Mouse (Mus musculus) forebrain, embryonic 10.5 days (tissue): ENCODE results near the gene Fbxw8. TPM values are rescaled to one million over a fixed set of nuclear protein-coding genes. Genes with fewer than 3 reads are reported as not detected.

ENCODE experiments used
- DNase-seq: peaks from one replicate; pipeline ENCODE4 v3.0.0-alpha.2; 2017; ENCODE audit warnings: low spot score; ENCODE audit errors: extremely low spot score
- H3K27ac ChIP-seq: fragments of 300-500 bp; sonication (generic); 2 replicates; pipeline ENCODE4 v1.5.1; 2016; ENCODE audit warnings: mild to moderate bottlenecking
- H3K27me3 ChIP-seq: fragments of 300-500 bp; sonication (generic); 2 replicates; pipeline ENCODE4 v1.6.1; 2016; ENCODE audit warnings: mild to moderate bottlenecking; ENCODE audit not compliant: poor library complexity, severe bottlenecking
- H3K36me3 ChIP-seq: fragments of 300-500 bp; sonication (generic); replicated peaks from 2 replicates; pipeline ENCODE4 v1.6.1; 2016; ENCODE audit warnings: mild to moderate bottlenecking, moderate library complexity
- H3K4me1 ChIP-seq: fragments of 300-500 bp; sonication (generic); 2 replicates; pipeline ENCODE4 v1.6.1; 2016
- H3K4me3 ChIP-seq: fragments of 300-500 bp; sonication (generic); 2 replicates; pipeline ENCODE4 v1.5.1; 2016; ENCODE audit warnings: mild to moderate bottlenecking, moderate library complexity
- H3K9me3 ChIP-seq: fragments of 300-500 bp; sonication (generic); 2 replicates; pipeline ENCODE4 v1.6.1; 2016; ENCODE audit warnings: mild to moderate bottlenecking, moderate library complexity
- WGBS: fragments of 180-500 bp; shearing (Covaris S2); methylation state at CpG from one replicate; pipeline ENCODE4 v1.1.7; 2016; 5-methylcytosine and 5-hydroxymethylcytosine counted together
- polyA plus RNA-seq: library from polyadenylated mRNA; unstranded; fragments of >200 nt; fragmentation: Nextera tagmentation; extraction: Ambion mirVana; gene quantifications from 2 replicates; pipeline ENCODE4 v1.2.1, GENCODE M21; 2016

Gene Fbxw8
- polyA plus RNA-seq, 1 experiment from 2014 or later: 33.8 TPM

GRCm38 (mm10) chr5:118095849-118096248, 59.4 kb downstream of the Fbxw8 start:
- Histone ChIP-seq H3K9me3 (no peaks in the 10 kb centered on the region; the same call in 1 of the 2 replicates), H3K4me3 (no peak overlapping the region), H3K4me1 (peaks cover 11% of the 10 kb centered on the region), H3K27me3 (no peaks in the 10 kb centered on the region), H3K27ac (no peak overlapping the region), H3K36me3 (peaks cover 90% of the 10 kb centered on the region)
- 93% methylated on average over 4 of the region's 4 CpGs for WGBS
- no peak for DNase-seq

DNA sequence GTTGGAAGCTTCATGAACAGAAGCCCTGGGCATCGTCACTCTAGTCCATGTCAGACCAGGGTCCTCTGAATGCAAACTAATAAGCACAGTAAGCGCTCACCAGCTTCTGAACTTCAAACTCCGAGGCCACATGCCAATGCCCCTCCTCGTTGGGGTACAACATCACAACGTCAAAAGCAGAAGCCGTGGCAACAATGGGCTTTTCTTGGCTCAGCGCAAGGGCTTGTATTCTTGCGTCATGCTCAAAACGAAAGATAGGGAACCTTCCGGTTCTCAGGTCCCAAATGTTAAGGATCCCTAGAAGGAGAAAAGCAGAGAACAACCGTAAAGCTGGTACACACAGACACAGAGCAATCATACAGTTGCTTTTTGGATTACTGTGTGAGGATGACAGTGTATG, 59.8 kb downstream of the Fbxw8 start:
- 95% methylated on average over 11 of the region's 11 CpGs for WGBS

GRCm38 (mm10) chr5:118093321-118094035, 61.8 kb downstream of the Fbxw8 start:
- H3K4me3 ChIP-seq: no peak overlapping the region
- no peaks in the 10 kb centered on the region for H3K27me3 ChIP-seq
- peaks cover 89% of the 10 kb centered on the region for H3K36me3 ChIP-seq
- 80% methylated on average over 11 of the region's 11 CpGs for WGBS
- H3K27ac ChIP-seq: no peak overlapping the region
- peaks cover 14% of the 10 kb centered on the region for H3K4me1 ChIP-seq
- no peaks in the 10 kb centered on the region; the same call in 1 of the 2 replicates for H3K9me3 ChIP-seq
- no peak for DNase-seq

More for the DNA sequence above, 59.8 kb downstream of the Fbxw8 start:
- Histone ChIP-seq H3K4me3 (no peak overlapping the region), H3K36me3 (peaks cover 90% of the 10 kb centered on the region), H3K27ac (no peak overlapping the region), H3K27me3 (no peaks in the 10 kb centered on the region), H3K9me3 (no peaks in the 10 kb centered on the region; the same call in 1 of the 2 replicates), H3K4me1 (peaks cover 11% of the 10 kb centered on the region)
- no peak for DNase-seq

DNA sequence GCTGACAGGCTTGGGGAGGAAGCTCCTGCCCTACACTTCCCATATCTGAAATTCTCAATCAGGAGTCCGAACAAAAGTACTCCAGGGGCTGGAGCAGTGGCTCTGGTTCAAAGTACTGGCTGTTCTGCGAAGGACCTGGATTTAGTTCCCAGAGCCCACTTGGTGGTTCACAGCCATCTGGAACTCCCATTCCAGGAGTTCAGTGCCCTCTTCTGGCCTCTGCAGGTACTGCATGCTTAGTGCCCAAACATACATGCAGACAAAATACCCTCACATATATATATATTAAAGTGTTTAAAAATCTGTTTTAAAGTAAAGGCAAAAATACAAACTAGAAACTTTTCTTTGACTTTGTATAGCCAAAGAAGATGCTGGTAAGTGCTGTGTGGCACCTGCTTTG, 64.4 kb downstream of the Fbxw8 start:
- H3K36me3 ChIP-seq: peaks cover 83% of the 10 kb centered on the region
- H3K4me3 ChIP-seq: no peak overlapping the region
- H3K27ac ChIP-seq: no peak overlapping the region
- peak; percentile 33 for DNase-seq
- WGBS: 92% methylated on average over 2 of the region's 2 CpGs
- H3K27me3 ChIP-seq: no peaks in the 10 kb centered on the region
- H3K4me1 ChIP-seq: peaks cover 27% of the 10 kb centered on the region
- H3K9me3 ChIP-seq: no peaks in the 10 kb centered on the region; the same call in 1 of the 2 replicates

DNA sequence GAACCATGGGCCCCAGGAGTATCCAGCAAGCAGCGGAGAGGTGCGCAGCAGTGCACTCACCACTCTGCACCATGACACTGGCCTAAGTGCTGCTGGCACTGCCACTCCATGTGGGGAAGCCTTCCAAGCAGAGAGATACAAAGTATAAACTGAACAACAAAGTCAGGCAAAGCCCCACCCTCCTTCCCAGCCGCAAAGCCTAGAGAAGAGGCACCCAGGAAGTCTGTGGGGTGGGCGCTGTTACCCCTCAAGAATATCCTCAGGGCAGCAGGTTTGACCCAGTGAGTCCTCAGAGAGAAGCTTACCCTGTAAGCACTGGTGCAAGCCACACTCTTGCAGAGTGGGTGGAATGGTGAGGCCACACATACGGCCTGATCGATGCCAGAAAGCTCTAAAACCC, 65.2 kb downstream of the Fbxw8 start:
- peaks cover 77% of the 10 kb centered on the region for H3K36me3 ChIP-seq
- peak overlapping the region; percentile 17; the same call in 1 of the 2 replicates for H3K27ac ChIP-seq
- WGBS: 97% methylated on average over 6 of the region's 6 CpGs

DNA sequence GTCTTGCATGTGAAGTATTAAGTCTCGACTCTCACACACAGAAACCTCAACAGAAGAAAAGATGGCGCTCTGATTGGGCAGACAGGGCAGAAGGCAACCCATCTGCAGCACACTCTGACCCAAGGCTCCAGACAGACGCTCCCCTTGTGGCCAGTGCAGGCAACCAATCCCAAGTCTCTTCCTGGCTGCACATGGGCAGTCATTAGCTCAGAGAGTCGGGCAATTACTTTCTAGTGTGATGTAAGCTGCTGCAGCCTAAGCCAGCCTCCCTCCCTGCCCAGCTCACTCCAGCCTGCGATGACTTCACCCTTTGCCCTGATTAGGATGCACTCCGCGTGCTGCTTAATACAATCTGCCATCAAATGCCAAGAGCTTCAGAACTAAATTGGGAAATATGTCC, 66.2 kb downstream of the Fbxw8 start:
- WGBS: 63% methylated on average over 7 of the region's 7 CpGs
- peaks cover 41% of the 10 kb centered on the region for H3K4me1 ChIP-seq
- no peaks in the 10 kb centered on the region; the same call in 1 of the 2 replicates for H3K9me3 ChIP-seq
- H3K27me3 ChIP-seq: no peaks in the 10 kb centered on the region
- peak overlapping the region; percentile 60 for H3K27ac ChIP-seq
- H3K4me3 ChIP-seq: no peak overlapping the region
- H3K36me3 ChIP-seq: peaks cover 76% of the 10 kb centered on the region
- DNase-seq: no peak

More for the DNA sequence above, 65.2 kb downstream of the Fbxw8 start:
- Histone ChIP-seq H3K27me3 (no peaks in the 10 kb centered on the region), H3K4me3 (no peak overlapping the region), H3K9me3 (no peaks in the 10 kb centered on the region; the same call in 1 of the 2 replicates), H3K4me1 (peaks cover 31% of the 10 kb centered on the region)
- no peak for DNase-seq

DNA sequence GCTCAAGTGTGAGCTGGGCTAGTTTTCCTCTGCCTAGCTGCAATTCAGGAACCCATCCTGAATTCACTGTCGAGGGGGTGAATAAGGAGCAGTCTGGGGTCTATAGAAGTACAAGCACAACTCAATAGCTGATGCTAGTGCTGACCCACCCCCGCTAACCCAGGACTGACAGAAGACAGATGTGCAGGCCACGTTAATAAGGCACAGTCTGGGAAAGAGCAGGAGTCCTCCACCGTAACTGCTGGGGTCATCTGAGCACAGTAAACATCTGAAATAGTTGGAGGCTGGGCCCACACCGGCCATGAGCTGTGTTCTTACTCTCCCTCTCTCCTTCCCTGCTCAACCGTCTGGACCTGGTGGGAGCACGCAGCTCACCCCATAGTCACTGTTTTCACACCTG, 68.3 kb downstream of the Fbxw8 start:
- 71% methylated on average over 7 of the region's 7 CpGs for WGBS
- Histone ChIP-seq H3K4me1 (peaks cover 62% of the 10 kb centered on the region), H3K27me3 (no peaks in the 10 kb centered on the region)

DNA sequence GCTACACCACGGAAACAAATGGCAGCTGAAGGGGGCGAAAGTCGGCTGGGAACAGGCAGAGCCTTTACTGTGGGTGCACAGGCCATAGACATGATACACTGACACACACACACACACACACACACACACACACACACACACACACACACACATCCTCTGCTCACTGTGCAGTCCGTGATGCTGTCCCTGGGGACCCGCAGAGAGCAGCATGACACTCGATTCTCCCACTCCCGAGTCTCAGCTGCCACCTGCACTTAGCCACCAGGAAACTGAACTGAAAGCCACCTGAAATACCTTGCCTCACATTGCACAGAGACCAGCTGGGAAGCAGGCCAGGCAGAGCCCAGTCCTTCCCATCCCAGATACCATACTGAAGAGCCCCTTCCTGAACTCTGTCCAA, 70.0 kb downstream of the Fbxw8 start:
- Histone ChIP-seq H3K27me3 (no peaks in the 10 kb centered on the region), H3K27ac (no peak overlapping the region; the same call in 1 of the 2 replicates), H3K4me1 (peaks cover 76% of the 10 kb centered on the region), H3K36me3 (peaks cover 54% of the 10 kb centered on the region), H3K4me3 (no peak overlapping the region), H3K9me3 (no peaks in the 10 kb centered on the region)
- DNase-seq: no peak
- 72% methylated on average over 7 of the region's 7 CpGs for WGBS

More for the DNA sequence above, 68.3 kb downstream of the Fbxw8 start:
- Histone ChIP-seq H3K4me3 (no peak overlapping the region), H3K27ac (peak overlapping the region; percentile 21; the same call in 1 of the 2 replicates), H3K9me3 (no peaks in the 10 kb centered on the region; the same call in 1 of the 2 replicates), H3K36me3 (peaks cover 62% of the 10 kb centered on the region)
- DNase-seq: no peak

DNA sequence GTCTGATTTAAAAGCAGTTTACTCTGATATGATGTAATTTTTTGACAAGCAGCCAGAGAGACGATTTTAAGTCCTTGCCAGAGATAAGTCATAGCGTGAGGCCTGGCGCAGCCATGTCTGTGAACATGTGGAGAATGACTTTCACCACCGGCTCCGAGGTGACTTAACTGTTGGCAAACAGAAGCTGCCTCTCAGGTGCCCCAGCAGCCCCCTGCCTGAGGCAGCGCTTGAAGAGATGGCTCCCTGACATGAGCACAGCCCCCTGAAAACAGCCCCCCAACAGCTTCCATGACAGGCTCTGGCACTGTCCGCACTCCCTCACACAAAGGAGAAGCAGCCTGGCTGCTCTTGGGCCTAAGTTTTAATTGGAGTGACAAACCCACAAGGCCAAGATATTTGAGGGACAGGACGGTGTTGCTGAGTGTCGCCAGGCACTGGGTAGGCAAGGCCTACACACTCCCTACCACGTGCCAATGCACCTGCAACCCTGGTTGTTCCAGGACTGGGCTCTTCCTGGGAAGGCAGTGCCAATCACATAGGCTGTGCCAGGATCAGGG, 71.0 kb downstream of the Fbxw8 start:
- H3K36me3 ChIP-seq: peaks cover 48% of the 10 kb centered on the region
- DNase-seq: no peak
- no peaks in the 10 kb centered on the region for H3K27me3 ChIP-seq
- no peaks in the 10 kb centered on the region for H3K9me3 ChIP-seq
- H3K27ac ChIP-seq: peak overlapping the region; percentile 66
- WGBS: 91% methylated on average over 10 of the region's 10 CpGs
- H3K4me1 ChIP-seq: peaks cover 78% of the 10 kb centered on the region
- no peak overlapping the region for H3K4me3 ChIP-seq

DNA sequence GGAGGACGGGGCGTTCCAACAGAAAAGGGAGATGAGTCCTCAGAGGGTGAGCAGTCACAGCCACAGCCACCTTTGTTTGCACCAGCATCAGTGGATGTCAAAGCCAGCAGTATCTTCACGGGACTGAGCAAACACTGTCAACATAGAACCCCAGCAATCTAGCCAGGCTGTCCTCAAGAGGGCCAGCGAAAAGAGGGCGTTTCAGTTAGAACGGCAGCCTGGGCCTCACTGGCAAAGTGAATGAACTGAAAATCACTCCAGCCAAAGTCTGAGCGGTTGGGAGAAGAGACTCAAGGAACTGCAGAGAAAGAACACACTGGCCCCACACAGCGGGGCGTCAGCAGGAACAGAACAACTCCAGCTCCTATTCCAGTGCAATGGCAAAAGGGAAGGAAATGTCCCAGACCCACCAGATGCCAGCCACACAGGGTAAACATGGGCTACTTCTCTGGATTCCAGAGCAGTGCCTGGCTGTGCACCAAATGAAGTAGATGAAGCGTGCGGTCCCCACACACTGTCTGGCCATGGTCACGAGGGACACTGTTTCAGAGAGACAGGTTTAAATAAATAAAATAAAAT, 72.1 kb downstream of the Fbxw8 start:
- 79% methylated on average over 12 of the region's 12 CpGs for WGBS
- Histone ChIP-seq H3K4me3 (no peak overlapping the region), H3K27ac (peak overlapping the region; percentile 60), H3K36me3 (peaks cover 49% of the 10 kb centered on the region), H3K4me1 (peaks cover 76% of the 10 kb centered on the region), H3K9me3 (no peaks in the 10 kb centered on the region), H3K27me3 (no peaks in the 10 kb centered on the region)
- no peak for DNase-seq

GRCm38 (mm10) chr5:118081996-118082395, 73.3 kb downstream of the Fbxw8 start:
- Histone ChIP-seq H3K9me3 (no peaks in the 10 kb centered on the region), H3K36me3 (peaks cover 57% of the 10 kb centered on the region), H3K27ac (peak overlapping the region; percentile 51; the same call in 1 of the 2 replicates), H3K4me1 (peaks cover 69% of the 10 kb centered on the region), H3K4me3 (no peak overlapping the region), H3K27me3 (no peaks in the 10 kb centered on the region)
- WGBS: 73% methylated on average over 6 of the region's 6 CpGs
- DNase-seq: no peak

DNA sequence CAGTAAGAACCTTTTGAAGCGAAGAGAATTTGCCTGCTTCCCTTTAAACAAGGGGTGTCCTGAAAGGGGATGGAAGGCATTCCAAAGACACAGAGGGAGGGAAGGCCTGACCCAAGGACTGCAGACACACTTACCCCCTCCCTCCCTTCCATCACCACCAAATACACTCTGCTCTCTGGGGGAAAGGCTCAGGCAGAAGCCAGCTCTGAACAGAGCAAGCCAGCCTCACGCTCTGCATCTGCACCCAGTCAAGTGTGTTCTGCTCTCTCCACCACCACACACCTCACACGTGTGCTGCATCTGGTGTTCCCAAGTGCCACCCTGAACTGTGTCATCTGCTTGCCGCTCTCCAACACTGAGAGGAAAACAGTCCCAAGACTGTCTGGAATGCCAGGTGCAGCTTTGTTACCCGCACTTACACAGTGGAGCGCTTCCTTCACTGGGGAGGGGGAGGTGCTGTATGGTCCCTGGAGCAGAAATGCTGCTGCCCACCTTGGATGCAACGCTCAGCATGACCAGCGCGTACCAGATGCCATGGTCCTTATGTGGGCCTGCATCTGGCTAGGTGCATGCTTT, 73.8 kb downstream of the Fbxw8 start:
- Histone ChIP-seq H3K4me3 (no peak overlapping the region), H3K4me1 (peaks cover 64% of the 10 kb centered on the region), H3K36me3 (peaks cover 57% of the 10 kb centered on the region), H3K27me3 (no peaks in the 10 kb centered on the region), H3K27ac (peak overlapping the region; percentile 51; the same call in 1 of the 2 replicates), H3K9me3 (no peaks in the 10 kb centered on the region)
- DNase-seq: no peak
- 77% methylated on average over 9 of the region's 9 CpGs for WGBS
